Mouse (Mus musculus): ENCODE data around the gene Exosc1. TPM values are rescaled to one million over a fixed set of nuclear protein-coding genes. Genes with fewer than 3 reads are reported as not detected.

Gene Exosc1
- polyA plus RNA-seq, 1 experiment from 2014 or later = 67.8 TPM

Other genes starting within 250 kb of the Exosc1 start
- 1.3 and 1.7 TPM in 2 replicates for gene Slit1, start 189.8 kb downstream of the Exosc1 start, polyA plus RNA-seq (2014; fragmentation: Nextera tagmentation; extraction: Ambion mirVana)
- gene Arhgap19, start 131.4 kb downstream of the Exosc1 start, polyA plus RNA-seq (2014; fragmentation: Nextera tagmentation; extraction: Ambion mirVana) = 17.5 and 21.2 TPM in 2 replicates
- 4.5 and 6.4 TPM in 2 replicates for gene Frat1, start 103.5 kb downstream of the Exosc1 start, polyA plus RNA-seq (2014; fragmentation: Nextera tagmentation; extraction: Ambion mirVana)
- gene Frat2, start 85.3 kb downstream of the Exosc1 start, polyA plus RNA-seq (2014; fragmentation: Nextera tagmentation; extraction: Ambion mirVana) = 2.8 and 3.2 TPM in 2 replicates
- gene Rrp12, start 37.2 kb downstream of the Exosc1 start, polyA plus RNA-seq (2014; fragmentation: Nextera tagmentation; extraction: Ambion mirVana) = 13.8 and 15.0 TPM in 2 replicates
- 522 and 549 TPM in 2 replicates for gene Pgam1, start 21.5 kb downstream of the Exosc1 start, polyA plus RNA-seq (2014; fragmentation: Nextera tagmentation; extraction: Ambion mirVana)
- 69.1 and 72.4 TPM in 2 replicates for gene Zdhhc16, start 57 bp upstream of the Exosc1 start, polyA plus RNA-seq (2014; fragmentation: Nextera tagmentation; extraction: Ambion mirVana)
- gene Mms19, start 47.7 kb upstream of the Exosc1 start, polyA plus RNA-seq (2014; fragmentation: Nextera tagmentation; extraction: Ambion mirVana) = 27.5 and 35.2 TPM in 2 replicates
- 18.7 and 20.8 TPM in 2 replicates for gene Ubtd1, start 48.3 kb upstream of the Exosc1 start, polyA plus RNA-seq (2014; fragmentation: Nextera tagmentation; extraction: Ambion mirVana)
- 6.6 and 7.8 TPM in 2 replicates for gene Ankrd2, start 102.6 kb upstream of the Exosc1 start, polyA plus RNA-seq (2014; fragmentation: Nextera tagmentation; extraction: Ambion mirVana)
- 1.0 and 1.9 TPM in 2 replicates for gene Hoga1, start 112.2 kb upstream of the Exosc1 start, polyA plus RNA-seq (2014; fragmentation: Nextera tagmentation; extraction: Ambion mirVana)
- 0.25 TPM in 1 of 2 replicates, not detected in the other for gene 4933411K16Rik, start 118.8 kb upstream of the Exosc1 start, polyA plus RNA-seq (2014; fragmentation: Nextera tagmentation; extraction: Ambion mirVana)
- 20.1 and 21.5 TPM in 2 replicates for gene Morn4, start 152.9 kb upstream of the Exosc1 start, polyA plus RNA-seq (2014; fragmentation: Nextera tagmentation; extraction: Ambion mirVana)
- 28.2 and 29.9 TPM in 2 replicates for gene Pi4k2a, start 157.0 kb upstream of the Exosc1 start, polyA plus RNA-seq (2014; fragmentation: Nextera tagmentation; extraction: Ambion mirVana)
- gene Avpi1, start 195.6 kb upstream of the Exosc1 start, polyA plus RNA-seq (2014; fragmentation: Nextera tagmentation; extraction: Ambion mirVana) = 36.9 and 37.3 TPM in 2 replicates
- 19.4 and 21.0 TPM in 2 replicates for gene Marveld1, start 214.0 kb upstream of the Exosc1 start, polyA plus RNA-seq (2014; fragmentation: Nextera tagmentation; extraction: Ambion mirVana)
- gene Zfyve27, start 230.5 kb upstream of the Exosc1 start, polyA plus RNA-seq (2014; fragmentation: Nextera tagmentation; extraction: Ambion mirVana) = 12.2 and 15.2 TPM in 2 replicates

Data from embryonic facial prominence, embryonic 14.5 days (tissue).